Mouse (Mus musculus) lung, postnatal 14 days (tissue): ENCODE data around the gene Habp4.
A peak's percentile ranks its signal among the peaks of the same experiment; 100 is the strongest.

Source experiments
- DNase-seq: peaks from one replicate; pipeline ENCODE4 v3.0.0; 2021

The Habp4 gene

GRCm38 (mm10) chr13:64161548-64161915 is at the start of gene Habp4:
TSS of gene Habp4 (plus strand) at chr13:64161824.
- DNase-seq: peak; percentile 99

GRCm38 (mm10) chr13:64117442-64117841 is 44.2 kb upstream of the Habp4 start:
- no peak for DNase-seq

- no peak for DNase-seq
Measured at GRCm38 (mm10) chr13:64120760-64121159, 40.9 kb upstream of the Habp4 start.

- DNase-seq: no peak
Measured at GRCm38 (mm10) chr13:64123491-64124188, 38.0 kb upstream of the Habp4 start.

- no peak for DNase-seq
Measured at GRCm38 (mm10) chr13:64124886-64125285, 36.7 kb upstream of the Habp4 start.

GRCm38 (mm10) chr13:64126316-64126715 is 35.3 kb upstream of the Habp4 start:
- DNase-seq: no peak

- DNase-seq: peak; percentile 80
Measured at GRCm38 (mm10) chr13:64128858-64129615, 32.6 kb upstream of the Habp4 start, which contains the start of gene Slc35d2. TSS of gene Slc35d2 (minus strand) at chr13:64129368.

GRCm38 (mm10) chr13:64129616-64130375 is 31.8 kb upstream of the Habp4 start:
- DNase-seq: peak; percentile 69

- DNase-seq: no peak
Measured at GRCm38 (mm10) chr13:64150121-64150520, 11.5 kb upstream of the Habp4 start.

- DNase-seq: peak; percentile 86
Measured at GRCm38 (mm10) chr13:64152241-64152669, 9.4 kb upstream of the Habp4 start.

- DNase-seq: peak; percentile 31
Measured at GRCm38 (mm10) chr13:64152671-64153082, 8.9 kb upstream of the Habp4 start.

- DNase-seq: peak; percentile 98
Measured at GRCm38 (mm10) chr13:64153083-64153682, 8.4 kb upstream of the Habp4 start, which contains the start of gene Zfp367. TSS of gene Zfp367 (minus strand) at chr13:64153202.

- DNase-seq: peak; percentile 56
Measured at GRCm38 (mm10) chr13:64153751-64154267, 7.8 kb upstream of the Habp4 start.

GRCm38 (mm10) chr13:64154651-64155050 is 7.0 kb upstream of the Habp4 start:
- DNase-seq: no peak

- DNase-seq: peak; percentile 56
Measured at GRCm38 (mm10) chr13:64155171-64155571, 6.5 kb upstream of the Habp4 start.

GRCm38 (mm10) chr13:64156966-64157365 is 4.7 kb upstream of the Habp4 start:
- no peak for DNase-seq

GRCm38 (mm10) chr13:64161916-64162611 is 440 bp downstream of the Habp4 start:
- no peak for DNase-seq

- DNase-seq: no peak
Measured at GRCm38 (mm10) chr13:64162626-64163025, 1.0 kb downstream of the Habp4 start.

GRCm38 (mm10) chr13:64163147-64163715 is 1.6 kb downstream of the Habp4 start:
- no peak for DNase-seq

GRCm38 (mm10) chr13:64169746-64170145 is 8.1 kb downstream of the Habp4 start:
- DNase-seq: no peak

- no peak for DNase-seq
Measured at GRCm38 (mm10) chr13:64178000-64178399, 16.4 kb downstream of the Habp4 start.
